Mouse (Mus musculus) liver, embryonic 14.5 days (tissue): ENCODE measurements at regions not wholly inside any gene's neighbourhood (a gene's known extent, or its start where the extent isn't known, plus 50 kb on each side); places are given as distances from the start of the nearest gene placed in this dataset.

Experiments
- CTCF ChIP-seq: IDR thresholded peaks from 2 replicates; pipeline ENCODE4 v1.5.1; 2016; ENCODE audit warnings: antibody characterized with exemption, low read depth, control low read depth
- EP300 ChIP-seq: IDR thresholded peaks from 2 replicates; pipeline ENCODE4 v1.6.1; 2016; ENCODE audit warnings: antibody characterized with exemption, low read depth

DNA sequence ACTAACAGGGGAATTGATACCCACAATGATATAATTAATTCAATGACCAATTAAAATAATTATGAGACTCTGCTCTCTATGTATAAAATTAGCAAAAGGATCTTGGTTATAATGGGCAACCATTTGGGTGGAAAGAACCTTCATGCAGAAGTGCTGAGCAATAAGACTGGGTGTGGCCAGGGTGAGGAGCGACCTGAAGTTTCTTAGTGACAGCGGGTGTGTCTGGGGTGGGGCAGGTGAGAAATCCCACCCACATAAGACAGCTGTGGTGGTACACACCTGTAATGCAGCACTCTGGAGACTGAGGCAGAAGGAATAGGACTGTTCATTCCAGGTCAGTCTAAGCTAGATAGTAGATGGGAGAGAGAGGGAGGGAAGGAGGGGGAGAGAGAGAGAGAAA lies 51.9 kb upstream of the Ctnnb1 start:
- TF ChIP-seq CTCF (no peak), EP300 (no peak)
